Mouse (Mus musculus): ENCODE measurements at regions not wholly inside any gene's neighbourhood (a gene's known extent, or its start where the extent isn't known, plus 50 kb on each side); places are given as distances from the start of the nearest gene placed in this dataset.

DNA sequence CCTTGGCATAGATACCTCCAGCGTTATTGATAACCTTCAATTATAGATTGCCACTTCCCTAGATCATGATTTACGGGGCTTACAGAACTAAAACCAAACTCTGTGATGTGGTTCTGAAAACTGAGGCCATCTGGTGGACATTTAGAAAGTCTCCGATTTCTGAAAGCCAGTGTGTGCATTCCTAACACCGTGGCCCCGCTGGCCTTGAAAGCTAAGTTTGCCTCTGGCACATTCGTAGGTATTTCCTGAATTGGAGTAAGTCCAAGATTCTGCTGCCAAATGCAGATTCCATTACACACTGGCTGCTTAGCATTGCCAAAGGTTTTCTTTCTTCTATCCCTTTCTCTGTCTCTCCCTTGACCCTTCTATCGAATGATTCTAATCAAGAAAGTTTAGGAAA lies 55.7 kb upstream of the Tmpo start:
- in situ Hi-C loops (cut with MboI; ENCODE audit: low sequenced_read_pairs): no loop called here

DNA sequence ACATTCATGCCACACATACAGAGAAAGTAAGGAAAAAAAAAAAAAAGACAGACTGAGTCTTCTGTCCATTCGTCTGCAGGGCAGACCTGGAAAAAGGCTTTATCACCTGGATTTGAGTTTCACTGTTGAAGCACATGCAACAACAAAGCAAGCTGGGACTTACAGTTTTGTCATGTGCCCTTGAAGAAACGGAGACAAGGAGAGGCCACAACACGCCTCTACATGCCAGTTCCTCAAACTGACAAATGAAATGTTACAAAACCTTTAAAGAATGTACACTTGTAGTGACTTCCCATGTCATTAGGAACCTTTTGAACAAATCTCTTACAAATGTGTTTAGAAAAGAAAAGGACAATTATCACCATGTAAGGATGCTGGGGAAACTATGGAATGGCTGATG lies 53.6 kb upstream of the Tmpo start:
- in situ Hi-C loops (cut with MboI; ENCODE audit: low sequenced_read_pairs): no loop called here

Measured in CH12F3 (cell line).